Mouse (Mus musculus) stomach, embryonic 14.5 days (tissue): Measurements from ENCODE around the gene Sh3bp5. TPM values are rescaled to one million over a fixed set of nuclear protein-coding genes. Genes with fewer than 3 reads are reported as not detected.
A peak's percentile ranks its signal among the peaks of the same experiment; 100 is the strongest.
"Not testable (repeated sequence)": the region's sequence is repeated elsewhere in the genome, so short reads cannot be mapped to it uniquely, and the experiment has no call there.

Experiments
- ATAC-seq: fragments of 200-750 bp; cut with Nextera tagmentation; 2 replicates; pipeline ENCODE4 v1.8.0; 2017; ENCODE audit warnings: low read depth, moderate TSS enrichment; ENCODE audit not compliant: insufficient number of reproducible peaks, insufficient read depth, low FRiP score
- H3K27ac ChIP-seq: fragments of 300-500 bp; sonication (generic); 2 replicates; pipeline ENCODE4 v1.5.1; 2014; ENCODE audit warnings: mild to moderate bottlenecking, low read length, moderate library complexity, mixed read lengths
- H3K27me3 ChIP-seq: fragments of 300-500 bp; sonication (generic); 2 replicates; pipeline ENCODE4 v1.6.1; 2014; ENCODE audit warnings: low read length, control low read depth, mixed read lengths; ENCODE audit not compliant: control insufficient read depth, insufficient read depth
- H3K36me3 ChIP-seq: fragments of 300-500 bp; sonication (generic); 2 replicates; pipeline ENCODE4 v1.6.1; 2014; ENCODE audit warnings: mild to moderate bottlenecking, control low read depth, low read length, moderate library complexity, mixed read lengths; ENCODE audit not compliant: control insufficient read depth, insufficient read depth
- H3K4me1 ChIP-seq: fragments of 300-500 bp; sonication (generic); 2 replicates; pipeline ENCODE4 v1.6.1; 2014; ENCODE audit warnings: low read length, control low read depth, mixed read lengths; ENCODE audit not compliant: control insufficient read depth, insufficient read depth
- H3K4me2 ChIP-seq: fragments of 300-500 bp; sonication (generic); replicated peaks from 2 replicates; pipeline ENCODE4 v1.6.1; 2014; ENCODE audit warnings: low read depth, low read length, control low read depth
- H3K4me3 ChIP-seq: fragments of 300-500 bp; sonication (generic); 2 replicates; pipeline ENCODE4 v1.5.1; 2014; ENCODE audit warnings: low read depth, low read length, control low read depth
- H3K9ac ChIP-seq: fragments of 300-500 bp; sonication (generic); replicated peaks from 2 replicates; pipeline ENCODE4 v1.6.1; 2014; ENCODE audit warnings: low read depth, mild to moderate bottlenecking, control low read depth, low read length, moderate library complexity, mixed read lengths
- H3K9me3 ChIP-seq: fragments of 300-500 bp; sonication (generic); 2 replicates; pipeline ENCODE4 v1.6.1; 2016; ENCODE audit warnings: low read depth, low read length, control low read depth; ENCODE audit not compliant: control insufficient read depth
- WGBS: fragments of 180-500 bp; shearing (Covaris S2); extraction: QIAGEN DNeasy Blood & Tissue Kit; methylation state at CpG from one replicate; pipeline ENCODE4 v1.1.7; 2014; 5-methylcytosine and 5-hydroxymethylcytosine counted together
- polyA plus RNA-seq: library from polyadenylated mRNA; unstranded; fragments of >200 nt; fragmentation: Nextera tagmentation; extraction: Ambion mirVana; gene quantifications from 2 replicates; pipeline ENCODE4 v1.2.1, GENCODE M21; 2014

Sh3bp5 gene
- polyA plus RNA-seq, 1 experiment from 2014 or later, result 8.9 TPM

- WGBS, result 82% methylated on average over 12 of the region's 12 CpGs
- Histone ChIP-seq H3K4me2 (no peak overlapping the region), H3K4me3 (no peak overlapping the region), H3K36me3 (no peaks in the 10 kb centered on the region), H3K9ac (no peak overlapping the region), H3K9me3 (no peaks in the 10 kb centered on the region), H3K27ac (no peak overlapping the region), H3K4me1 (peaks cover 9% of the 10 kb centered on the region; the same call in 1 of the 2 replicates), H3K27me3 (no peaks in the 10 kb centered on the region)
- no peak for ATAC-seq
Measured at GRCm38 (mm10) chr14:31458006-31458405, 22.1 kb upstream of the Sh3bp5 start.

GRCm38 (mm10) chr14:31456064-31456721 lies 20.3 kb upstream of the Sh3bp5 start:
- H3K9me3 ChIP-seq, result no peaks in the 10 kb centered on the region
- H3K4me1 ChIP-seq, result peaks cover 6% of the 10 kb centered on the region; the same call in 1 of the 2 replicates
- H3K36me3 ChIP-seq, result no peaks in the 10 kb centered on the region
- H3K27ac ChIP-seq, result no peak overlapping the region
- WGBS, result 81% methylated on average over 6 of the region's 6 CpGs
- no peak overlapping the region for H3K9ac ChIP-seq
- no peak overlapping the region for H3K4me3 ChIP-seq
- H3K27me3 ChIP-seq, result no peaks in the 10 kb centered on the region
- no peak overlapping the region for H3K4me2 ChIP-seq
- no peak for ATAC-seq

- ATAC-seq, result no peak
- no peak overlapping the region for H3K9ac ChIP-seq
- peaks cover 6% of the 10 kb centered on the region; the same call in 1 of the 2 replicates for H3K4me1 ChIP-seq
- H3K4me2 ChIP-seq, result no peak overlapping the region
- no peak overlapping the region for H3K27ac ChIP-seq
- no peaks in the 10 kb centered on the region for H3K27me3 ChIP-seq
- WGBS, result 84% methylated on average over 8 of the region's 8 CpGs
- H3K9me3 ChIP-seq, result no peaks in the 10 kb centered on the region
- no peaks in the 10 kb centered on the region for H3K36me3 ChIP-seq
- H3K4me3 ChIP-seq, result no peak overlapping the region
Measured at GRCm38 (mm10) chr14:31454849-31455566, 19.1 kb upstream of the Sh3bp5 start.

GRCm38 (mm10) chr14:31453946-31454345 lies 18.1 kb upstream of the Sh3bp5 start:
- H3K4me2 ChIP-seq, H3K27me3 ChIP-seq, H3K27ac ChIP-seq, H3K9me3 ChIP-seq, ATAC-seq, H3K9ac ChIP-seq, H3K4me3 ChIP-seq, H3K36me3 ChIP-seq, H3K4me1 ChIP-seq: not testable (repeated sequence)
- 83% methylated on average over 12 of the region's 12 CpGs for WGBS

- Histone ChIP-seq H3K4me1 (no peaks in the 10 kb centered on the region), H3K4me2 (no peak overlapping the region), H3K27ac (peak overlapping the region; percentile 44; the same call in 1 of the 2 replicates), H3K27me3 (no peaks in the 10 kb centered on the region), H3K9ac (no peak overlapping the region), H3K36me3 (no peaks in the 10 kb centered on the region), H3K9me3 (no peaks in the 10 kb centered on the region), H3K4me3 (no peak overlapping the region)
- 43% methylated on average over 5 of the region's 5 CpGs for WGBS
- no peak; the same call in 1 of the 2 replicates for ATAC-seq
Measured at GRCm38 (mm10) chr14:31448994-31449393, 13.1 kb upstream of the Sh3bp5 start.

GRCm38 (mm10) chr14:31443616-31444015 lies 7.7 kb upstream of the Sh3bp5 start:
- Histone ChIP-seq H3K4me3 (no peak overlapping the region), H3K9ac (no peak overlapping the region), H3K4me2 (no peak overlapping the region), H3K4me1 (no peaks in the 10 kb centered on the region), H3K9me3 (no peaks in the 10 kb centered on the region), H3K27me3 (no peaks in the 10 kb centered on the region), H3K36me3 (no peaks in the 10 kb centered on the region), H3K27ac (no peak overlapping the region)
- 65% methylated on average over 6 of the region's 6 CpGs for WGBS
- ATAC-seq, result no peak

GRCm38 (mm10) chr14:31440725-31441124 lies 4.8 kb upstream of the Sh3bp5 start:
- no peak overlapping the region for H3K4me3 ChIP-seq
- no peak overlapping the region for H3K9ac ChIP-seq
- no peaks in the 10 kb centered on the region for H3K27me3 ChIP-seq
- no peak for ATAC-seq
- H3K4me2 ChIP-seq, result no peak overlapping the region
- no peaks in the 10 kb centered on the region for H3K9me3 ChIP-seq
- no peaks in the 10 kb centered on the region for H3K4me1 ChIP-seq
- H3K36me3 ChIP-seq, result no peaks in the 10 kb centered on the region
- 80% methylated on average over 6 of the region's 6 CpGs for WGBS
- H3K27ac ChIP-seq, result no peak overlapping the region

GRCm38 (mm10) chr14:31440230-31440629 lies 4.4 kb upstream of the Sh3bp5 start:
- WGBS, result 23% methylated on average over 3 of the region's 3 CpGs
- H3K27ac ChIP-seq, result no peak overlapping the region
- H3K4me3 ChIP-seq, result no peak overlapping the region
- no peaks in the 10 kb centered on the region for H3K4me1 ChIP-seq
- H3K36me3 ChIP-seq, result no peaks in the 10 kb centered on the region
- no peak overlapping the region for H3K9ac ChIP-seq
- no peak for ATAC-seq
- H3K9me3 ChIP-seq, result no peaks in the 10 kb centered on the region
- no peaks in the 10 kb centered on the region for H3K27me3 ChIP-seq
- H3K4me2 ChIP-seq, result no peak overlapping the region
